Mouse (Mus musculus) skeletal muscle tissue, postnatal 0 days (tissue): ENCODE data around the gene Mycbpap. TPM values are rescaled to one million over a fixed set of nuclear protein-coding genes. Genes with fewer than 3 reads are reported as not detected.

Source experiments
- polyA plus RNA-seq: library from polyadenylated mRNA; unstranded; fragments of >200 nt; fragmentation: Nextera tagmentation; extraction: Ambion mirVana; gene quantifications from 2 replicates; pipeline ENCODE4 v1.2.1, GENCODE M21; 2015

Mycbpap gene
- 0.06 and 0.12 TPM in 2 replicates for polyA plus RNA-seq

DNA sequence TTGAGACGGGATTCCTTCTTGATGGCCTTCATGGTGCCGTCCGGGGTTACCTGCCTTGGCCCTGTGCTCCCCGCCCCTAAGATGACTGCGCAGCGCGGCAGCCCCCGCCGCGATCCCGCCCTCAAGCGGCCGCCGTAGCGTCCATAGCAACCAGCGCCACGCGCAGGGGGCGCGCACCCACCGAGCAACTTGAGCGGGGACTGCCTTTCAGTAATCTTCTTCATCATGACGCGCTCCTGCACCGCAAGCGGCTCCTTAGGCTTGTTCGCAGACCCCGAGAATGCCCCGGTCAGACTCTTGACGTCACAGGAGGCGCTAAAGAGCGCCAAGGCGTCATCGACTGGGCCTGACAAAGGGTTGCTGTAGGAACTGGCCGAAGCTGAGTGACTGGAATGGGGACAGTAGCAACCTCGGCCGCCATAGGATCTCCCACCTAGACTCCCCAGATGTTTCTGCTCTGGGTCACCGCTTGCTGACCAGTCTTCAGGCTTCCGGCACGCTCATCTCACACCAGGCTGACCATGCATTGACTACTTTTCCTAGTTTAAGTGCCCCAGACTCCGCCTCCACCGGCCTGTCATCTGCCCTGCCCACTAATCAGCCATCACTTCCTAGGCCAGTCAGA, at the start of gene Mycbpap:
Mycbpap (minus strand) TSS at position 524 of the 625 bp plus-strand sequence.

DNA sequence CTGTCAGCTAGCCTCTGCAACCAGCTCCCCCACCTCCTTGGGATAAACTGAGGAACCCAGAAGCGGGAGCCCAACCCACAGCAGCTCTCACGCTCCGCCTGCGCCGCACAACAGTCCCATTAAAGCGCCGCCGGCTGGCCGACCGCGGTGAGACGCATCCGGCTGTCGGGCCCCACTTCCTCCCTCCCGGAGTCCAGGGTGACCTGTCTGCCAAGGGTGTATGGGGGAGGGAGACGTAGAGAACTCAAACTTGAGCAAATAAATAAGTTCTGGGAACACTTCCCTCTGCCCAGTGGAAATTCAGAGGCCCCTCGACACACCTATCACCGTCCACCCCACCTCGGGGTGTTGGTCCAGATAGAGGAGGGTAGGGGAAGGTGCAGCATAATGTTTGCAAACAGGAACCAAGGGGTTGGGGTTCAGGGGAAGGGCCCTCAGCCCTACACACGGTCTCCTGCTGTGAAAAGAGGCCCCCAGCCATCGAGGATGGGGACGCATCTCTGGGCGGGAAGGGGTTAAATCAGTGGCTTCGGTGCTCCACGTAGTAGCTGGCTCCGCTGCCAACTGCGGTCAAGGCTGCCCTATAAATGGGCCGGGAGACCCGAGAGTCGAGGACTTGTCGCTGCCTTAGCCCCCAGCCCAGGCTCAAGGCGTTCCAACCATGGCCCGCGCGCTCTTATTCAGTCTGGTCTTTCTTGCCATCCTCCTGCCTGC, 43.1 kb upstream of the Mycbpap start, which contains the start of gene Chad:
Chad (plus strand) TSS at position 611 of the 714 bp plus-strand sequence.

DNA sequence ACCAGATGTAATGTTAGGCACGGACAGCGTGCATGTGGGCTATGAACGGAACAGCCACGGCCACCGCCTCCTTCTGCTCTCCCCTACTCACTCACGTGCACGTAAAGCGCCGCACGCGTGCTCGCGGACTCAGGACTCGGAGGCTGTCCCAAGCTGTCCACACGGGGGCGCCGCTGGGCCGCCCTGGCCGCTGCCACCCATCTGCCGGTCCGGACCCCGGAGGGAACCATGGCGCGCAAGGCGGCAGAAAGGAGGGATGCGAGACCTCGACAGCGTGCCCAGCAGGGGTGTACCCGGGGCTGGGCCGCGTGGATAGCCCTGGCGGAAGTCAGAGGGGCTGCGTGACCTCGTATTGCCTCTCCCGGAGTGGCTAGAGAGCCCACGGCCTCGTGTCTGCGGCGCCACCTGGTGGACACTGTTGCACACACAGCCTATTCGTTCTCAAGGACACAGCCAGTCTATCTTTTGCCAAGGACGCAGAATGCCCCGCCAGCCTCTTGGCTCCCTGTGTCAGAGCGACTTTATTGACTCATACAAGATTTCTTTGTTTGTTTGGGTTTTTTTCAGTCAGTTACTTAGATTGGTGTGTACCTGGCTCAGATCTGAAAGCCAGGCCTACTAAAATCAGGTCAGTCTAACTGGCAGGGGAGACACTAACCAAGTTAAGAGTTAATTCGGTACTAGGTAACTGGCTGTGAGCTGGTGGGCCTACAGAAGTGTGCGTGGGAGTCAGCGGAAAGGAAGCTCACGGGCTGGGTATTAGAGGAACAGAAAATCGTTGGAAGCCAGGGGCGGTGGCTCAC, 27.5 kb upstream of the Mycbpap start, which contains the start of gene Rsad1:
Rsad1 (minus strand) TSS at position 368 of the 803 bp plus-strand sequence.

DNA sequence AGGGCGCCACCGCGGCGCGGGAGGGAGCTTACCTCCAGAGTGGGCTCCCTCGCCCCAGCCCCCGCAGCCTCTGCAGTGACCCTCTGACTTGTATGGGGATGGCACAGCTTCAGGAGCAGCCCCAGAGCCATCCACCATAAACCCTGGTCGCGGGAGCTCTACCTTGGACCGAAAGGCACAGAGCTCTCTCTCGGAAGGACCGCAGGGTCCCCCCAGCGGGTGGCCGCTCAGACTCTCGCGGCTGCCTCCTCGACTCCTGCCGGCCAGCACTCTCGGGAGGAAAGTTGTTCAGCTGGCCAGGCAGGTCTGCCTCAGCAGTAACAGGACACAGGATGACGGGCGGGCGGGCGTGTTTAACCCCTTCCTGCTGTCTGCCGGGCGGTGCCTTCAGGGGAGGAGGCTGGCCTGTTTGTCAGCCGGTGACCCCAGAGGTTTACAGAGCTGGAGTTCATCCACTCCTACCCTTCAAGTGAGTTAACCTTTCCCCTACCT, 21.8 kb downstream of the Mycbpap start, which contains the start of gene Epn3:
Epn3 (minus strand) TSS at position 314 of the 492 bp plus-strand sequence.

DNA sequence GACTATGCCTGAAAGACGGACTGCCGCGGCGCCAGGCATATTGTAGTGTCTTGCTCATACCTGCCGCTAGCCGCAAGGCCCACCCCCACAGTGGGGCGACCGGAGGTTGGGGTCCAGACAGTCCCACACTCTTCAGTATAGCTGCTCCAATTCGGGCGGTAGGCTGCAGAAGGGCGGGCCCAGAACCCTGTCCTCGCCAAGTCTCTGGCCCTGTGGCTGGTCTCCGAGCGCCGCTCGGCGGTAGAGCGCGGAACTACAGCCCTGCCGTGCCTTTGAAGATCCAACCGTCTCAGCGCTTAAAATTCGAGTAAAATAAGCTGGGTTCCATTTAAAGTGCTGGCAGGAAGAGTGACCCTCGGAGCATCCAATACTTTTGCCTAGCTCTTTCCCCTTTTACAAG, 35.5 kb downstream of the Mycbpap start, which contains the start of gene Spata20:
Spata20 (minus strand) TSS at position 179 of the 400 bp plus-strand sequence.

DNA sequence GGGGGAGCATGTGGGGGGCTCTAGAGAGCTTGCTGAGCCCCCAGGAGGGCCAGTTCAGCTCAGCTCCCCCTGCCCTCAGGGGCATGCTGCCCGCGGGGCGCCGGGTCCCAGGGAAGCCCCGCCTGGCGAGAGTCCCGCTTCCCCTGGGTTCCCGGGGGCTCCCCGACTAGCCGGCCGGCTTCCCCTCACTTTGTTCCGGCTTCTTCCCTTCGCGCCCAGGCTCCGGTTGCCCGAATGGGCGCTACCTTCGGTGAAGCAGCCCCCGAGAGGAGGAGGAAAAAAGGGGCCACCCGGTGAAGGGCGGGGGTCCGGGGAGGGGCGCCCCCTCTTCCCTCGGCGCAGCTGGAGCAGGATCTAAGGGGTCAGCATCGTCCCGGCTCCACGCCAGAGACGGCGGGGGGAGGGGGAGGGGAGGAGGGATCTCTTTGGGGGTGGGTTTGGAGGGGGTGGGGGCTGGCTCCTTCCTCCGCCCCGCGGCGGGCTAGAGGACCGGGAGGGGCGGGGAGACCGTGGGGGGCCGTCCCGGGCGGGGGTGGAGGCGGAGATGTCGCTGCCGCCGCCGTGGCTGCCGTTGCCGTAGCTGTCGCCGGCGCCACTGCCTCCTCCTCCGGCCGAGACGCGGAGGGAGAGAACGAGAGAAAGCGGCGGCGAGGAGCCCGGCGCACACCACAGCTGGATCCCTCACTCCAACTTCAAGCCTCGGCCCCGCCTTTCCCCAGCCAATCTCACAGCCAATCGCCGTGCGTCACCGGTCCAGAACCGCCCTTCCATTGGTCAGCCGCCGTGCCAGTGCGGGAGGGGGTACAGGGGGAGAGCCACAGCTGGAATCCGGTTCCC, 47.6 kb downstream of the Mycbpap start, which contains the start of gene Cacna1g:
Cacna1g (minus strand) TSS at position 492 of the 837 bp plus-strand sequence.

Other genes with a start within 250 kb of the Mycbpap start
- gene Gm21885, start 239.9 kb downstream of the Mycbpap start, polyA plus RNA-seq, result not detected in 2 replicates
- 47.1 and 50.8 TPM in 2 replicates for gene Luc7l3, start 199.8 kb downstream of the Mycbpap start, polyA plus RNA-seq
- 40.7 and 42.7 TPM in 2 replicates for gene Ankrd40, start 193.7 kb downstream of the Mycbpap start, polyA plus RNA-seq
- 0.42 and 0.95 TPM in 2 replicates for gene Abcc3, start 128.7 kb downstream of the Mycbpap start, polyA plus RNA-seq
- 2.4 and 2.6 TPM in 2 replicates for gene Cacna1g, start 47.5 kb downstream of the Mycbpap start, polyA plus RNA-seq
- not detected in 2 replicates for gene Spata20, start 35.6 kb downstream of the Mycbpap start, polyA plus RNA-seq
- gene Epn3, start 21.8 kb downstream of the Mycbpap start, polyA plus RNA-seq, result 0.55 and 1.5 TPM in 2 replicates
- gene Rsad1, start 27.5 kb upstream of the Mycbpap start, polyA plus RNA-seq, result 2.3 and 2.5 TPM in 2 replicates
- 0.17 and 5.2 TPM in 2 replicates for gene Chad, start 43.3 kb upstream of the Mycbpap start, polyA plus RNA-seq
- gene Acsf2, start 80.1 kb upstream of the Mycbpap start, polyA plus RNA-seq, result 1.9 and 2.2 TPM in 2 replicates
- gene Lrrc59, start 108.0 kb upstream of the Mycbpap start, polyA plus RNA-seq, result 47.9 and 71.0 TPM in 2 replicates
- 116 and 125 TPM in 2 replicates for gene Mrpl27, start 132.0 kb upstream of the Mycbpap start, polyA plus RNA-seq
- gene Eme1, start 132.2 kb upstream of the Mycbpap start, polyA plus RNA-seq, result 1.9 and 2.4 TPM in 2 replicates
- 7.1 and 8.7 TPM in 2 replicates for gene Xylt2, start 155.8 kb upstream of the Mycbpap start, polyA plus RNA-seq
- gene Gm11541, start 182.8 kb upstream of the Mycbpap start, polyA plus RNA-seq, result not detected in 2 replicates
- gene Cdc34b, start 220.0 kb upstream of the Mycbpap start, polyA plus RNA-seq, result 0.12 and 0.18 TPM in 2 replicates